Mouse (Mus musculus) G1E (cell line): ENCODE data around the gene Abcd1. TPM values are rescaled to one million over a fixed set of nuclear protein-coding genes. Genes with fewer than 3 reads are reported as not detected.
A peak's percentile ranks its signal among the peaks of the same experiment; 100 is the strongest.

ENCODE experiments used
- ATAC-seq: 2 replicates; pipeline ENCODE4 v1.8.0; 2016; ENCODE audit warnings: mild to moderate bottlenecking; ENCODE audit not compliant: insufficient number of reproducible peaks, poor library complexity, low FRiP score, severe bottlenecking; ENCODE audit errors: extremely low read depth
- DNase-seq: peaks from one replicate; pipeline ENCODE4 v3.0.0; 2012; ENCODE audit warnings: low spot score
- H3K27me3 ChIP-seq: 2 replicates; pipeline ENCODE4 v1.6.1; 2012; ENCODE audit warnings: mild to moderate bottlenecking, low read length, inconsistent platforms; ENCODE audit not compliant: insufficient read depth
- H3K36me3 ChIP-seq: replicated peaks from 2 replicates; pipeline ENCODE3; 2012; ENCODE audit warnings: mild to moderate bottlenecking, inconsistent platforms
- H3K4me1 ChIP-seq: 2 replicates; pipeline ENCODE4 v1.6.1; 2012; ENCODE audit warnings: low read depth, low read length, inconsistent platforms, mixed read lengths; ENCODE audit not compliant: insufficient read depth
- H3K4me3 ChIP-seq: 2 replicates; pipeline ENCODE4 v1.5.1; 2012; ENCODE audit warnings: low read depth, mild to moderate bottlenecking, inconsistent platforms, low read length, moderate library complexity, mixed read lengths
- H3K9me3 ChIP-seq: replicated peaks from 2 replicates; pipeline ENCODE4 v1.6.1; 2012; ENCODE audit warnings: inconsistent platforms
- CTCF ChIP-seq: IDR thresholded peaks from 2 replicates; pipeline ENCODE4 v1.5.1; 2012; ENCODE audit warnings: low read depth, low read length, inconsistent platforms, mixed read lengths
- GATA1 ChIP-seq: IDR thresholded peaks from 2 replicates; pipeline ENCODE4 v1.6.1; 2012; ENCODE audit warnings: borderline replicate concordance, low read length, inconsistent platforms, mixed read lengths
- GATA2 ChIP-seq: IDR thresholded peaks from 2 replicates; pipeline ENCODE4 v1.6.1; 2012; ENCODE audit warnings: low read depth, low read length, inconsistent platforms, borderline replicate concordance
- POLR2AphosphoS5 ChIP-seq: IDR thresholded peaks from 2 replicates; pipeline ENCODE4 v1.6.1; 2012; ENCODE audit warnings: low read depth, low read length, inconsistent platforms; ENCODE audit not compliant: insufficient replicate concordance
- TAL1 ChIP-seq: conservative IDR thresholded peaks from 2 replicates; pipeline ENCODE4 v1.6.1; 2012; ENCODE audit warnings: low read depth, low read length, inconsistent platforms, mixed read lengths
- polyA plus RNA-seq: library from polyadenylated mRNA; stranded (reverse); fragments of >175 nt; gene quantifications from 2 replicates; pipeline ENCODE4 v1.2.3, GENCODE M21; 2012
- total RNA-seq, 2 experiments: library from RNA; stranded (forward) in 1 of 2; stranded (reverse) in 1 of 2; fragments of 200-1000 nt in 1 of 2; fragments of >200 nt in 1 of 2; fragmentation: Nextera tagmentation in 1 of 2; gene quantifications; 2 replicates each; pipeline ENCODE4 v1.2.3; 2014 to 2017

Gene Abcd1
- total and polyA plus RNA-seq, 3 experiments: 7.0 to 19.4 (median 17.1) TPM

DNA sequence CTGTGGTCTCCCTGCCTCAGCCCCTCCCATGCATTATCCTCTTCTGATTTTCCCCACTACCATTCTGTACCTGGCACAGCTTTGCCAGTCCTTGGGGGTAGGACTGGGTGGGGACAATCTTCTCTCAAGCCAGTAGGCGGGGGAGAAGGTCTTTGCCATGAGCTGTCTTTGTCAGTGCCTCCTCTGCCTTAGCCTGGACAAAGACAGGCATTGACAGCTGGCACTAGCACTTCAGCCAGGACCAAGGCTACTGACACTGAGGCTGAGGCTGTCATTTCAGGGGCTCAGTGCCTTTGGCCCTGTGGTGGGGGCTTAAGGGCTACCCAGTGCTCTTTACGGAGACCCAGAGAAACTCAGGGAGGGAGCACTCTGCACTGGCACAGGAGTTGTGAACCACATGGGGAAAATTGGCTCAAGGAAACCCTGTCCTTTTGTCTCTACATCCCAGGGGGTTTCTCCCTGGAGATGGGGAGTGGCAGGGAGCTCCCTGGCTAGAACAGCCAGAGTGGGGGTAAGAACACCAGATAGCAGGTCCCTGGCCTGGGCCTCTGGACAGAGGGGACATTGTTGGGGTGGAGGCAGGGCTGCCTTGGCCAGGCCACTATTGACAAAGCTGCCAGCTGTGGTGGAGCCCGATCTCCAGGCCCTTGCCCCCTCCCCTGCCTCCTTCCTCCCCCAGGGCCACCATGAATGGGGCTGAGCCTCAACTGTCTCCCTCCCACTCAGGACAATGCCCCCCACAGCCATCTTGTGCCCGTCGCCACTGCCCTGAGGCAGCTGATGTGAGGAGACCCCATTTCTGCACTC lies 40.1 kb downstream of the Abcd1 start, which contains the start of gene Plxnb3:
Gene Plxnb3 (plus strand): TSS at position 757 of the 807 bp plus-strand sequence.
- H3K4me3 ChIP-seq: no peak within 1 kb of the TSS
- DNase-seq (no peak), ATAC-seq (no peak)
- peaks cover 33% of the 10 kb centered on the region; the same call in 1 of the 2 replicates for H3K27me3 ChIP-seq
- H3K4me1 ChIP-seq: no peaks in the 10 kb centered on the region
- TF ChIP-seq GATA1: no peak
- TF ChIP-seq TAL1: no peak
- no peak for TF ChIP-seq POLR2AphosphoS5
- no peak for TF ChIP-seq CTCF
- no peak for TF ChIP-seq GATA2
- H3K9me3 ChIP-seq: no peaks in the 10 kb centered on the region
- no peaks in the 10 kb centered on the region for H3K36me3 ChIP-seq

DNA sequence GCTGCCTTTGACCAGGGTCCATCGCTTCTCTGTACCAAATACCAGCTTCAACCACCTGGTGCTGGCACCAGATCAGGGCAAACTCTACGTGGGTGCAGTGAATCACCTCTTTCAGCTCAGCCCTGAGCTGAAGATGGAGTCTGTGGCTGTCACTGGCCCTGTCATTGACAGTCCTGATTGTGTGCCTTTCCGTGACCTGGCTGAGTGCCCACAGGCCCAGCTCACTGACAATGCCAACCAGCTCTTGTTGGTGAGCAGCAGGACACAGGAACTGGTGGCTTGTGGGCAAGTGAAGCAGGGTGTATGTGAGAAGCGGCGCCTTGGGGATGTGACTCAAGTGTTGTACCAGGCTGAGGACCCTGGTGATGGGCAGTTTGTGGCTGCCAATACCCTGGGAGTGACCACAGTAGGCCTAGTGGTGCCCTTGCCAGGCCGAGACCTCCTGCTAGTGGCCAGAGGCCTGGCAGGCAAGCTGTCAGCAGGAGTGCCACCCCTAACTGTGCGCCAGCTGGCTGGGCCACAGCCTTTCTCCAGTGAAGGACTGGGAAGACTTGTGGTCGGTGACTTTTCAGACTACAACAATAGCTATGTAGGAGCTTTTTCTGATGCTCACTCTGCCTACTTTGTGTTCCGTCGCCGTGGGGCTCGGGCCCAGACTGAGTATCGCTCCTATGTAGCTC lies 42.4 kb downstream of the Abcd1 start:
- H3K36me3 ChIP-seq: no peaks in the 10 kb centered on the region
- H3K27me3 ChIP-seq: peaks cover 39% of the 10 kb centered on the region
- ATAC-seq (no peak), DNase-seq (no peak)
- H3K4me3 ChIP-seq: no peak overlapping the region
- no peaks in the 10 kb centered on the region for H3K4me1 ChIP-seq
- no peak for TF ChIP-seq CTCF
- no peak for TF ChIP-seq GATA2
- no peak for TF ChIP-seq TAL1
- TF ChIP-seq POLR2AphosphoS5: no peak
- TF ChIP-seq GATA1: no peak
- H3K9me3 ChIP-seq: no peaks in the 10 kb centered on the region

DNA sequence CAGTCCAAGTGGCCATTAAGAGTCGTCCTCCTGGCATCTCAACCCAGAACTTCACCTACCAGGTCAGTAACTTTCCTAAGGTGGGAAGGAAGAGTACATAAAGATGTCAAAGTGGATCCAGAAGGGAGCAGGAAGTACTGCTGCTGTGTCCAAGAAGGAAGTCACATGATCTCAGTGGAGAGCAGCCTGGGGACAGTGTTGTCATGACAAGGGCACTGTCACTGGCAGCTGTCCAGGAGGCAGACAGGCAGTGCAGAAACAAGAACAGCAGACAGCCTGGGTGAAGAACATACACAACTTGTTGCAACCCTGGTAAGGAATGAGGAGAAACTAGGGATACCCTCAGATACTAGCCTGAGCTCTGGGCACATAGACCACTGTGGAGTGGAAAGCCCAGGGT lies 48.9 kb downstream of the Abcd1 start:
- Histone ChIP-seq H3K36me3 (no peaks in the 10 kb centered on the region), H3K27me3 (peaks cover 31% of the 10 kb centered on the region), H3K4me3 (no peak overlapping the region), H3K9me3 (no peaks in the 10 kb centered on the region), H3K4me1 (no peaks in the 10 kb centered on the region)
- no peak for ATAC-seq
- peak; percentile 10 for DNase-seq
- no peak for TF ChIP-seq TAL1
- no peak for TF ChIP-seq GATA2
- TF ChIP-seq GATA1: no peak
- TF ChIP-seq CTCF: no peak
- no peak for TF ChIP-seq POLR2AphosphoS5

DNA sequence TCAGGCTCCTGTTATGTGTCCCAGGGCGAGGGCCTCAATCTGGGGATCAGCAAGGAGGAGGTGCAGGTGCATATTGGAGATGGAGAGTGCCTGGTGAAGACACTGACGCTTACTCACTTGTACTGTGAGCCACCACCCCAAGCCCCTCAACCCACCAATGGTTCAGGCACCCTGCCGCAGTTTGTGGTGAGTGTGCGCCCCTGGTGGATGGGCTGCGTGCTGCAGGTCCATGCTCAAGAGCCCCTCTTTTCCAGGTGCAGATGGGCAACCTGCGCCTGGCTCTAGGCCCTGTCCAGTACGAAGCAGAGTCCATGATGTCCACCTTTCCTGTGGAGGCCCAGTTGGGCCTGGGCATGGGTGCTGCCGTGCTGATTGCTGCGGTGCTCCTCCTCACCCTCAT lies 50.9 kb downstream of the Abcd1 start:
- Histone ChIP-seq H3K4me3 (no peak overlapping the region), H3K9me3 (no peaks in the 10 kb centered on the region), H3K4me1 (no peaks in the 10 kb centered on the region), H3K36me3 (no peaks in the 10 kb centered on the region), H3K27me3 (peaks cover 35% of the 10 kb centered on the region)
- no peak for DNase-seq
- ATAC-seq: no peak
- TF ChIP-seq POLR2AphosphoS5 (no peak), CTCF (peak; percentile 41; the same call in 1 of the 2 replicates)

DNA sequence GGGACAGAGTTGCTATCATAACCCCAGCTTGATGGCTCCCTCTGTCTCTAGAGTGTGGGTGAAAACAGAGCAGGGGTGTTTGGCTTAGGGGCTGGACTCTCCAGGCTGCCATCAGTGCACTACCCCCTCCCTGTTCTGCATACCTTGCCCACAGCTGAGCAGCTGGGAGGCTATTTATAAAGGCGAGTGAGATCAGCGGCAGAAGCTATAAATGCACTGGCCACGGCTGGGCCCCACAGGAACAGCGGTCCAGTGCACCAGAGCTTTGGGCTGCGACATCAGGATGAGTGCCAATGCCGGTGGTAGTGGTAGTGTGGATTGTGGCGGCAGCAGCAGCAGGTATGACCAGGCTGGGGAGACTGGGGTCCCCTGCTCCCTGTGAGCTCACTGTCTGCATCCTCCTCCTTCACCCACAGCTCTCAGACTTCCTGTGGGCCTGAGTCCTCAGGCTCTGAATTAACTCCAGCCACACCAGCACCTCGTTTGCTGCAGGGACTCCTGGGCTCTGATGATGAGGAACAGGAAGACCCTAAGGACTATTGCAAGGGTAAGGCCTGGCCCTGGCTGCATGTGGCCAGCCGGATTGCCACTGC lies 57.9 kb downstream of the Abcd1 start, which contains the start of gene Srpk3:
Gene Srpk3 (plus strand): TSS at position 238 of the 593 bp plus-strand sequence.
- ATAC-seq: no peak; the same call in 1 of the 2 replicates
- Histone ChIP-seq H3K4me1 (no peaks in the 10 kb centered on the region), H3K36me3 (peaks cover 44% of the 10 kb centered on the region), H3K4me3 (no peak within 1 kb of the TSS), H3K27me3 (peaks cover 18% of the 10 kb centered on the region), H3K9me3 (no peaks in the 10 kb centered on the region)
- TF ChIP-seq POLR2AphosphoS5 (no peak), CTCF (no peak), TAL1 (no peak), GATA1 (no peak), GATA2 (no peak)
- DNase-seq: no peak

DNA sequence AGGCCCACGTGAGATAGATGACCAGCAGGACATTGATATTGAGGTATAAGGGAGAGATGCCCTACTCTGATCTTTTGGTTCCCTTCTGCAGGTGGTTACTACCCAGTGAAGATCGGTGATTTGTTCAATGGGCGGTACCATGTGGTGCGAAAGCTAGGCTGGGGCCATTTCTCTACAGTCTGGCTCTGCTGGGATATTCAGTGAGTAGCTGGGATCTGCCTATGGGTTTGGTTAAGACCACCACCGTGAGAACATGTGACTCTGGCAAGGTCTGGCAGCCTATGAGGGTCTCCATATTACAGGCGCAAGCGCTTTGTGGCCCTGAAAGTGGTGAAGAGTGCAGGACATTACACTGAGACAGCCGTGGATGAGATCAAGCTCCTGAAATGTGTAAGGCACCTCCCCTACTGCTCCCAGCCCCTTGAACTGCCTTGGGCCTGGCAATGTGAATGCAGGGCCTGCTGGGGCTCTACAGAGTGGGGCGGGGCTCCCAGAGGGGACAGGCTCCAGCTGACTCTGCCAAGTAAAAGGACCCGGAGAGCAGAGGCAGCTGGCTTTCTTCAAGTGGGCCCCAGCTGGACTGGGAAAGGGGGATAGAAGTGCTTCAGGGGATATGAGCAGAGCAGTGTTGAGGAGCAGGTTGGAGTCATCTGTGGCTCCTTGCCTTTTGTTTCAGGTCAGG lies 58.5 kb downstream of the Abcd1 start:
- DNase-seq (no peak), ATAC-seq (no peak)
- Histone ChIP-seq H3K4me3 (no peak overlapping the region), H3K27me3 (peaks cover 13% of the 10 kb centered on the region), H3K9me3 (no peaks in the 10 kb centered on the region), H3K36me3 (peaks cover 51% of the 10 kb centered on the region), H3K4me1 (no peaks in the 10 kb centered on the region)
- TF ChIP-seq CTCF (no peak), GATA2 (no peak), GATA1 (no peak), POLR2AphosphoS5 (no peak), TAL1 (no peak)
